Mouse (Mus musculus) natural killer cell, adult 2 months (primary cell): ENCODE data around the gene Stac3.
A peak's percentile ranks its signal among the peaks of the same experiment; 100 is the strongest.

Experiments used
- DNase-seq, 2 experiments: peaks; one replicate each; pipeline ENCODE4 v3.0.0; 2022; ENCODE audit warnings: low spot score in 2 of 2

The Stac3 gene

DNA sequence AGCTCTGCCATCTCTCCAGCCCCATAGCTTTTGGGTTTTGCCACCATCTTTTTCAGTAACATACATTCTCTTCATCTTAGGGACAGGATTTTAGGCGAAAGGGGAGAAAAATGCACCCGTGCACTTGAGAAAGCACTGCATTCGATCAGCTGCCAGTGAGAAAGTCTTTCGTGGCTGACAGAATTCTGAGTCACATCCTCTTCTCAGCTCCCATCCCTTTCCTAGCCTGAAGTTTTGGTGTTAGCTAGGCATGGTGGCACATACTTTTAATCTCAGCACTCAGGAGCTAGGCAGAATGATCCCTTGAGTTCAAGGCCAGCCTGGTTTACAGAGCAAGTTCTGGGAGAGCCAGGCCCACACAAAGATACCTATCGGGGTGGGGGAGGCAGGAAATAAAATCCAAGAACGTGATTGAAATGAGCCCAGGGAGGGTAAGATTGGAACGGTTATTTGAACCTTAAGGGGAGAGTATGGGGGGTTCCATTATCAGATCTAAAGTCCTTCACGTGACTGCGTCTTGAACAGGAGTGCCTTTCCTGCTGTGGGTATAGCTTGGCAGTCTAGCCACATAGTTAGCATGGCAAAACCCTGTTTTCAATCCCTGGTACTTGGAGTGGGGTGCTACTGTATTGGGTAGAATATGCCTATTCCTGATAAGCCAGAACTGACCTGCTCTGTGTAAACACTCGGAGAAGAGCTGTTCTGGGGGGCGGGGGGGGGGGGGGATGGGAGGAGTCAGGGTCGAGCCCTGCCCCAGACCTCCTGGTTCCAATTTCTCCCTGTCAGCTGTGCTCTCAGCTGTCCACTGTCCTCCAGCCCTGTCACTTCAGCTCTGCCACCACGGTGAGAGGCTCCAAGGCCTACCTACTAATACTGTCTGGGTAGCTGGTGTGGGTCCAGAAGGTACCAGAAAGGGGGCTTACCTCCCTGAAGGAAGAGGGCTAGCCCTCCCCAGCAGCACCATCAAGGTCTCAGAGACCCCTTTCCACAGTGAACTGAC lies at the start of gene Stac3:
Gene Stac3 (plus strand): TSS at position 793 of the 1,000 bp plus-strand sequence.
- no peak for DNase-seq

DNA sequence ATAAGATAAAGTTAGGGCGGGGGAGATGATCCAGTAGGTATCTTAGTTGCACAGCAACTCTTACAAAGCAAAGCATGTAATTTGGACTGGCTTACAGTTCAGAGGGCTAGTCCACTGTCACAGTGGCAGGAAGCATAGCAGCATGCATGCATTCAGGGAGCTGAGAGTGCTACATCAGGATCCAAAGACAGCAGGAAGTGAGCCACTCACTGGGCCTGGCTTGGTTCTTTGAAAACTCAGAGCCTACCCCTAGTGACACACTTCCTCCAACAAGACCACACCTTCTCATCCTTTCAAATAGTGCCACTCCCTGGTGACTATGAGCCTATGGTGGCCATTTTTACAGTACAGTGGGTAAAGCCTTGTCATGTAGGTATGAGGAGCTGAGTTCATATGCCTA lies 47.8 kb upstream of the Stac3 start:
- DNase-seq = no peak

DNA sequence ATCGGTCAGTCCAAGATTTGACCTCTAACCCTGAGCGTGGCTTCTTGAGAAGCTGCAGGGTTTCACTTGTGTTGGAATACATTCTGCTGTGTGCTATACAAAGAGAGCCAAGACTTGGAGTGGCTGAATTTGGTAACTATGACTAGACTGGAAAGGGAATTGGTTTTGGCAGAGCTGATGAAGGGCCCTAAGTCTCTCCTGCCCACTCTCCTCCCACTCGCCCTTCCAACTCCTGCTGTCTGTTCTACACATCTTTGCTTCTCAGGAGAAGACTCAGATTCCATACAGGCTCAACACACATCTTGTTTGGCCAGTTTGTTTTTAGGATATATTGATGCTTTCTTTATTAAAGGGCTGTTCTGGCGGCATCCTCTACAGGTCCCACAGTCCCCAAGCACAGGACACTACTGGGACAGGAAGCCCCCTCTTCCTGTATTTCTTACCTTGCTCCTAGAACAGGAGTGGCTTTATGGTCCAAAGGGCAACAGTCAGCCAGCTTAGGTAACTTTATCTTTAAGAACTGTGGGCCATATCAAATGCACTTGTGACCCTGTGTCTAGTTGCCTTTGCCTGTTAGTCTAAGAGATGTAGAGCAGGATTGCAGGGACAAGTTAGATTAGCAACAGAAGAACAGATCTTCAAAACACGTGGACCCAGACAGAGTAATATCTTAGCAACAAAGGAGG lies 38.9 kb upstream of the Stac3 start:
- DNase-seq = no peak

DNA sequence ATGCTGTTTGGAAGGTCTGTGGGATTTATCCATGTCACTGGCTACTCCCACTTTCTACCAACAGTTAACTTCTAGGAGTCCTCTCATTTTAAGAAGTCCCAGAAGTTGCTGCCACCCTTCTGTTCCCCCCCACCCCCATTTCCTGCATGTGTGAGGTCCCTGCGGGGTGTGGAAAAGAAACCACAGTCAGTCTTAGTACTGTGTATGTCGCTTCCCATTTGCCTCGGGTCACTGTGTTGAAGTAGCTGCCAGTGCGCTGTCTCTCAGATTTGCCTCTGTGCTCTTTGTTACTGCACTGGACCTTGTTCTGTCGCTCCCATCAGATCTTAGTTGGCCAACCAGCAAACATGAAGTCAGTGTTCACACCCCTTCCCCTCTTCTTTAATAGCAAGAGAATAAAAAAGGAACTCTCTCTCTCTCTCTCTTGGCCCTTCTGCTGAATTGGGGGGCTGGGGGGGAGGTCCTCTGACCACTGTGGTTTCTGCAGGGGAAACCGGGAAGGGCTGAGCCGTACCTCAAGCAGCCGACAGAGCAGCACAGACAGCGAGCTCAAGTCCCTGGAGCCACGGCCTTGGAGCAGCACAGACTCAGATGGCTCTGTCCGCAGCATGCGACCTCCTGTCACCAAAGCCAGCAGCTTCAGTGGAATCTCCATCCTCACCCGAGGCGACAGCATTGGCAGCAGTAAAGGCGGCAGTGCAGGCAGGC lies 30.1 kb upstream of the Stac3 start:
- DNase-seq = no peak

DNA sequence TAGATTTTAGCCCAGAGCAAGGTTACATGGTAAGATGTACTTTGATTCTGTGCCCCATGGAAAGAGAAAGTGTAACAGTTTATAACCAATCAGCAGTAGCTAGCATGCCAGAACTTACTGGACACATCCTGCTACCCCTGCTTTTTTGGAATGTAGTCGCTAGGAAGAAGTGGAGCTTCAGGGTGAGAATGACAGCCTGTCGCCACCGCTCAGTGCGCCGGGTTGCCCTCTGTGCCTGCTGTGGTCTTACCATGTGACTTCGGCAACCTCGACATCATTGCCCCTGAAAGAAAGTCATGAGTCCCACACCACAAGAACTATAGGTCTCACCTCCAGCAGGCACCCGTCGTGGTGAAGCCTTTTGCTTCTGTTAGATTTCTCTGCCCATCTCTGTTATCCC lies 28.8 kb upstream of the Stac3 start:
- DNase-seq = no peak

DNA sequence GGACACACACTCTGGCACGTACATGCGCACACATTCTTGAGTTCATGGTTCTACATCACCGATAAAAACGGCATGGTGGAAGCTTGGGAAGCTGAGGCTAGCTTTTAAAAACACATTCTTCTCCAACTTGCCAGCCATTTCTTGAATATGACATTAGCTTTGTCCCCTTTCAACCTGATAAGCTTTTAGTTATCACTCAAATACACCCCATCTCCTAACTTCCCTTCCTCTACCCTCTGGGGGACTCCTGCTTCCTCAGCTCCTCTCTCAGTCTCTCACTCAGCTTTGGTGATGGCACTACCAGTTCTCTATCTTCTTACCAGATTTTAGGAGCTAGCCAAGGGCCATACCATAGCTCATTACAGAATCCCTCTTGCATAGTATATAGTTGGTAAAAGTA lies 26.3 kb upstream of the Stac3 start:
- DNase-seq = no peak

DNA sequence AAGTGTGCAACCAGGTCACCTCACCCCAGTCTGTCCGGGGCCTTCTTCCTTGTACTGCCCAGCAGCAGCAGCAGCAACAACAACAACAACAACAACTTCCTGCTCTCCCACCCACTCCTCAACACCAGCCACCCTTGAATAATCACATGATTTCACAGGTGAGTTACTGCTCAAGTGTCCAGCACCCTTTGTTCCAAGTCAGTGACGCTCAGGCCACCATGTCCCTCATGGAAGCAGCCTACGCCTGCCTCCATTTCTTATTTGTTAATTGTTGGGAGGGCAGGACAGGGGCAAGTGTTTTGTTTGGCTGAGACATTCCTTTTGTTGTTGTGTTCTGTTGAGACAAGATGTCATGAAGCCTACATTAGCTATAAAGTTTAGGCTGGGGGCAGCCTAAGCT lies 24.9 kb upstream of the Stac3 start:
- DNase-seq = no peak

DNA sequence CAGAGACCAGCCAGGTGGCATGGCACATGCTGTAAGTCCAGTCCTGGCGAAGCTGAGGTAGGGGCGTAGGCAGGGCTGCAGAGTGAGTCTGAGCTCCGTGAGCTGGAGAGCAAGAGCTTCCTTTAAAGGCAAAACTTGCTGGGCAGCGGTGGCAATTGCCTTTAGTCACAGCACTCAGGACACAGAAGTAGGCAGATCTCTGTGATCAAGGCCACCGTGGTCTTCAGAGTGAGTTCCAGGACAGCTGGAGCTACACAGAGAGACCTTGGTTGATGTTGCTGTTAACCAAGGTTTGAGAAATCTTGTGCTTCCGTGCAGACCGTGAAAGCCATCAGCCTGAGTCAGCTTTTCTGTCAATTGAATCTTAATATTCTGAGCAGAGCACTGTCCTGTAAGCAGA lies 24.2 kb upstream of the Stac3 start:
- no peak for DNase-seq

DNA sequence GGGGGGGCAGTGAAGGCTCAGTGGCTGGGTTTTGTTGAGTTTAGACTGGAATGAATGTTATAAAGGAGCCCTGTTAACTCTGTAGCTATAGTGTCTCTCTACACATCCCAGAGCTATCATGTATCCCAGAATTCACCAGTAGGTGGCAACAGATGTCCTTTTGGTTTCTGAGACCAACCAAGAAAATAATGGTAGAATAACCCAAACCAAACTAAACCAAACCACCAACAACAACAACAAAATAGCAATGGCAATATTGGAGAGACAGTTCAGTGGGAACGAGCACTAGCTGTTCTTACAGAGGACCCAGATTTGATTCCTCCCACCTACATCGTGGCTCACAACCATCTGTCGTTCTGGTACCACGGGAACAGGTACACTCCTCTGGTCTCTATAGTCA lies 22.4 kb upstream of the Stac3 start:
- DNase-seq = no peak

DNA sequence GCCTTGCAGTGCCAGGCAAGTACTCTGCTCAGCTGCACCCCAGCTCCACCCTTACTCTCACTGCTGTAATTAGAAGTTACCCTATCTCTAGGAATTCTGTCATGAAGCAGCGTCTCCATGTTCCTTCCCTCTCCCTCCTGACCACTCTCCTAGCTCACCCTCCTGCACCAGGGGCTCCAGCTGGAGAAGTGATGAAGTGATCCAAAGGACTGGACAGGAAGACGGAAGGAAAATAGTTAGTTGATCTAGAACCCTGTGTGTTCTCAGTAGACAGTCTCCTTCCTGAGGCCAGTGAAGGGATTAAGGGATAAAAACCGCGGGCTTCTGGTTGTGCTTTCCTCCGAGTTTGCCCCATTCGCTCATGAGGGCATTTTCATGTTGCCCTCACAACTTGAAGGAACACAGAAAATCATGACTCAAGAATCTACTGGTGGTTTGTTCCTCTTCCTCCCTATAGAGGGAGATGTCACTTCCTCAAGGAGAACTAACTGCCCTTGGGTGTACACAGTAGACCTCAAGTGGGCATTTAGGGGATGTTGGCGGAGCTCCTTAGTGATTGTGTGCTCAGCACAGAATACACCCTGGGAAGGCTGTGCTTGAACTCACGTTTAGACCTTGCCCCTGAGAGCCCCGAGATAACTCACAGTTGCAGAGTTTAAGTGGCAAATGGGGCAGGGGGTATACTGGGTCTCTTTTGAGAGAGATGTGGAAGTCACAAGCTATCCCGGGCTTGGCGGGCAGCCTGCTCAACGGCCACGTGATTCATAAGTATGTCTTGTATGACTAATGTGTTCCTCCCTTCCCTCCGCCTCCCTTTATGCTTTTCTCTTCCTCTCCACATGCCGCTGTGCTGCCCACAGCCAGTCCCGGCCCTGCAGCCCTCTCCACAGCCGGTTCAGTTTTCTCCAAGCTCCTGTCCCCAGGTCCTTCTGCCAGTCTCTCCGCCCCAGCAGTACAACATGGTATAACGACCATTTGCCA lies 20.4 kb upstream of the Stac3 start:
- no peak for DNase-seq

DNA sequence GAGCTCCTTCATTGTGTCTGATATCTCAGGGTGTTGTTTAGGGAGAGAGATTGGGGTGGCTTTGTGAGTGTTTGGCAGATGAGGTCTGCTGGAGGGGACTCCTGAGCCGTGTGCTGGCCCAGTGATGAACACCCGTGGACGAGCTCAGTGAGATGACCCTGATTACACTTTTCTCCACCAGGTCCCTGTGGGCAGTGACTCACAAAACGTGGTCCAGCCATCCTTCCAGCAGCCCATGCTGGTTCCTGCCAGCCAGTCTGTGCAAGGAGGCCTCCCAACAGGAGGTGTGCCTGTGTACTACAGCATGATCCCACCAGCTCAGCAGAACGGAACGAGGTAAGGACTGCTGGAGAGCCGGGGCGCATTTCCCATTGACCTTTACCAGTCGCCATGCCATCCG lies 16.3 kb upstream of the Stac3 start:
- DNase-seq = no peak

DNA sequence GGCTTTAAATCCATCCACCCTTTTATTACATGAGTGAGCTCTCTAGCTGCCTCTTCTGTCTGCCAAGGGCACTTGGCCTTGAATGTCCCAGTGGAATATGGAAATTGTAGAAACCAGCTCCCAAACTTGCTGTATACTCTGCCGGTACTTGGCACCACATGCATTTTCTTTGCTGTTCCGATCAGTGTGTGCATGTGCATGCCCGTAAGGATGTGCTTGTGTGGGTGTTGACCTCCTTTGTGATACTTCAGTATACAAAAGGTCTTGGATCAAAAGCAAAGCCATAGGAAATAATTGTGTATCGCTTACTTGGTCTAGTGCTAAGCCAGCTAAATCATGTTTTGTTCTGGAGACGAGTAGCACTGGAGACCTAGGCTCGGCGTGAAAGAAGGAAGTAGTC lies 12.6 kb upstream of the Stac3 start:
- no peak for DNase-seq

DNA sequence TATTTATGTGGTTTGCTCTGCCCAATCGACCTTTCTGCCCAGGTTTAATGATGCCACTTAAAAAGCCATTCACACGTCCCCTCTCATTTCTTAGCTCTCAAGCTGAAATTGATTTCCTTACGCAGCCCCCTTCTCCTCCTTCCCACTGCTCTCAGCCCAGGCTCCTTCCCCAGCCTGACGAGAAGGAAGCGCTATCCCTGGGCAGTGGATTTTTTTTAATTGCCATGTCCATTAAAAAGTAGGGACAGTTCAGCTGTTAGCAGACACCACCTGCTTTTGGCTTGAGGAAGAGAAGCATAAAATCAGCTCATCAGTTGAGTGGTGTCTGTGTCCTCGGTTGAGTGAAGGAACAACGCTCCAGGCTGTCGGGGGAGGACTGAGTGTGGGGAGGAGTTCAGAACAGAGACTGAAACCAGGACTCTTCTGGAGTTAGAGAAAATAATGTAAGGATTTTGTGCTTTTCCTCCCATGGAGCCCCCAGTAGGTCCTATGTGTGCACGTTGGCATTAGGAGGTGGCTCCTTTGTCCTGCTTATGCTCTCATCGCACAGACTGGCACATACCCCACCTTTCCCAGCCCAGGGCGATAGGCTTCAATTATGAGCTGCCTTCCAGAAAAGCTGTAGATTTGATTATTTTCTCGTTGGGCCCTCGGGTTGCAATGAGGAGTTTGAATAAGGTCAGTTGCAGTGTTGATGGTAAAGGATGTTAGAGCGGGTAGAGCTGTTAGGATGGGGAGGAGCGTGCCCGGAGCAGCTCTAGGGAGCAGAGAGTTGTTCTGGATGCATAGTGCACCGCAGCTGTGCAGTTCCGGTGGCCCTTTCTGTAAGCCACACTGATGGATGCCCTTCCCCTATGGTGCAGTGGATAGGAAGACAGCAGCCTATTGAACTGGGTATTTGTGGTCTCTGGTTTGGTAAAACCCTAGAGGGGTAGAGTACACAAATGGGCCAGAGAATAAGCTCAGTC lies 11.0 kb upstream of the Stac3 start:
- DNase-seq = no peak

DNA sequence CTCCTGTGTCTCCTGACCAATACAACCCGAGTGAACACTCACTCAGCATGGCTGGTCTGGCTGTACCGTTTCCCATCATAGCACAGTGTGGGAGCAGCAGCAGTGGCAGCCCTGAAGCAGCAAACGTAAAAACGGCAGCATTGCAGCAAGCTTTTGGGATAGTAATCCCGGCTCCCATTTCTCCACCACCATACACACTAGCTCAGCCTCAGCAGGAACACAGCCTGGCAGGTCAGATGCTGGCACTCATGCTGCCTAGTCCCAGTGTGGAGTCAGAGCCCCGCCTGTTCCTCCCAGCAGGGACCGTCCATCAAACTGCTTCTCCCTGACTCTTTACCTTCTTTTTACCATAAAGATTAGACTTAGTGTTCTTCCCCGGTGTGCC lies 10.4 kb upstream of the Stac3 start:
- DNase-seq = no peak

DNA sequence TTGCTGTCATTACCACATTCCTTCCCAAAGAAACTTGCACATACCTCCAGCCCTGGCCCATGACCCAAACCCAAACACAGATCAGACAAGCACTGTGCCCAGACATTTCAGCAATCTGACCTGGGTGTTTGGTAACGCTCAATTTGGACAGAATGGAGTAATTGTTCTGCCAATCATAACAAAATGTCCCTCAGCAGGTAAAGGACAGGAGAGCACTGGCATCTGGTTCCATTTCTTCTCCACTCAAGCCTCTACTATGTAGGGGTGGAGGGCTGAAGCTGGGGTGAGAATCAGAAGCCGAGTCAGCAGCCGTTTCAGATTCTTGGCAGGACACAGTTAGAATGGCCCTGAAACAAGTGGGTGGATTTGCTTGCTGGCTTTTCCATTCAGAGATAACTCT lies 9.4 kb upstream of the Stac3 start:
- DNase-seq = no peak

DNA sequence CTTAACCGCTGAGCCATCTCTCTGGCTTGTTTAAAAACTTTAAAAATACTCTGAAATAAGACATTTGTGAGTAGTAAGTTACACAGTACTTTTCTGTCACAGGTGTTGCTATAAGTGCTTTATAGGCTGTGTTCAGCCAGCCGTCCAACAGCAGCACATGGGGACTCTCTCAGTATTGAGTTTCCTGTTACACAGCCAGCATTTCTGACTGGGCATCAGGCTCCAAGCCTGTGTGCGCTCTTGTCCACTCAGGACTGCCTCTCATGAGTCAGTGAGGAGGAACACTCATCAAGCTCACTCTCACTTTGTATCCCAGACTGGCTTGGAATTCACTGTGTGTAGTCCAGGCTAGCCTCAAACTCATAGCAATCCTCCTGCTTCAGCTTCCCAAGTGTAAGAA lies 5.3 kb upstream of the Stac3 start:
- no peak for DNase-seq

DNA sequence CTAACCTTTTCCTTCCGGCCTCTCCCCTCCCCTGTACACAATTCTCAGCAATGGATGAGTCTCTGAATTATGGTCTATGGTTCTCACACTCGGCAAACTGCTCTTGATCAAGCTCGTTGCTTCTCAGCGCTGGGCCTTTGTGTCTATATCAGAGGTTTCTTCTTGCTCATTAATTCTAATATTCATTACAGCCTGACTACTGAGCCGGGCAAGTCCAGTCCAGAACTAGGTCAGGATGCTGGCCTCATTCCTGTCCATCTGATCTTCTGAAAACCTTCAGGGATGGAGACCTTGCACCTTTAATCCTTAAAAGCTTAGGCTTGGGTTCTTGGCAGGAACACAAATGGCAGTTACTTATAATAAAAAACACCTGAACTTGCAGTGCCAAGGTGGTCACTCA lies 2.0 kb upstream of the Stac3 start:
- no peak for DNase-seq

DNA sequence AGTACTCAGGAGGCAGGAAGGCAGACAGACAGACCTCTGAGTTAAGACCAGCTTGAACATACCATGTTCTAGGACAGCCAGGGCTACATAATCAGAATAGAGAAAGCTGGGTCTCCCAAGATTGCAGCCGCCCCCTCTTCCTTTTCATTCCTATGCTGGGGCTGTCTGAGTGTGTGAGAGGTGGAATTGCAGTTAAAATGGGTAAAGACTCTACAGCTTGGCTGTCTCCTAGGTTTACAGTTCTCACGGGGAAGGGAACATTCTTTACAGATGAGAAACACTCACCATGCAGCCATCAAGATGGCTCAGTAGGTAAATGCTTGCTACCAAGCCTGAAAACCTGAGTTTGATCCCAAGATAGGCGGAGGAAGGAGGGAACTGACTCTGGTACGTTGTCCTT lies 1.4 kb upstream of the Stac3 start:
- no peak for DNase-seq

DNA sequence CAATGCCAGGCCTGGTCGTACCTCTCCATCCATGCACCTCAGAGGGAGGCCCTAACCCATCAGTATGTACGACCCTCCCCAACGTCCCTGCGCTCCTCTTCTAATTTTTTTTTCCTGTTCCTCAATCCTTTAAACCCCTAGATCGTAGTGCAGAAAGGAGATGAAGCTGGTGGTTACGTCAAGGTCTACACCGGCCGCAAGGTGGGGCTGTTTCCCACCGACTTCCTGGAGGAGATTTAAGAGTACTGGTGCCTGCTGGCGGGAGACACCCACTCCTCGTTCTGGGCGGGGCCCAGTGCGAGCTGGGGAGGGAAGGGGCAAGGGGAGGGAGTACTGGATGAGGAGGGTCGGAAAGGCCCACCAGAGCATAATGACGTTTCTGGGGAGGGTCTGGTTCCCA lies 6.8 kb downstream of the Stac3 start:
- DNase-seq = peak; percentile 57 to 79
